Mouse (Mus musculus): Measurements from ENCODE around the gene Pde6h. TPM values are rescaled to one million over a fixed set of nuclear protein-coding genes. Genes with fewer than 3 reads are reported as not detected.

Pde6h gene
- polyA plus RNA-seq, 1 experiment = 0.12 TPM

- Histone ChIP-seq H3ac (ENCODE audit: control insufficient read depth, insufficient read length) (no peak overlapping the region), H3K4me3 (no peak overlapping the region), H3K4me2 (ENCODE audit: low read depth) (no peak overlapping the region), H3K27me3 (ENCODE audit: control insufficient read depth, insufficient read depth, insufficient read length) (no peaks in the 10 kb centered on the region), H3K79me2 (ENCODE audit: control insufficient read depth, insufficient read depth) (no peaks in the 10 kb centered on the region), H3K36me3 (ENCODE audit: control insufficient read depth, insufficient read depth) (no peaks in the 10 kb centered on the region)
- no peak for TF ChIP-seq MYOD1 (IDR thresholded peaks at IDR 0.05; ENCODE audit: control insufficient read depth in 1 of 3, insufficient read length in 2 of 3, low read depth in 2 of 3)
- TF ChIP-seq E2F4 (IDR thresholded peaks at IDR 0.05; ENCODE audit: insufficient read depth) = no peak
- TF ChIP-seq POLR2A (IDR thresholded peaks at IDR 0.05; ENCODE audit: insufficient read length, low read depth) = no peak
Observed at GRCm38 (mm10) chr6:136913384-136914126, 10.1 kb upstream of the Pde6h start.

- Histone ChIP-seq H3K4me2 (ENCODE audit: low read depth) (no peak overlapping the region), H3K27me3 (ENCODE audit: control insufficient read depth, insufficient read depth, insufficient read length) (no peaks in the 10 kb centered on the region), H3K4me3 (no peak overlapping the region), H3ac (ENCODE audit: control insufficient read depth, insufficient read length) (no peak overlapping the region), H3K36me3 (ENCODE audit: control insufficient read depth, insufficient read depth) (no peaks in the 10 kb centered on the region), H3K79me2 (ENCODE audit: control insufficient read depth, insufficient read depth) (no peaks in the 10 kb centered on the region)
- TF ChIP-seq USF1 (IDR thresholded peaks at IDR 0.05; ENCODE audit: low read depth) (no peak), CEBPB (IDR thresholded peaks at IDR 0.05; ENCODE audit: insufficient read depth, poor library complexity, severe bottlenecking) (no peak), TCF3 (IDR thresholded peaks at IDR 0.05; ENCODE audit: insufficient read length, low read depth) (no peak), MYOD1 (IDR thresholded peaks at IDR 0.05; ENCODE audit: control insufficient read depth in 1 of 3, insufficient read length in 2 of 3, low read depth in 2 of 3) (no peak), MAX (IDR thresholded peaks at IDR 0.05; ENCODE audit: low read depth) (no peak), E2F4 (IDR thresholded peaks at IDR 0.05; ENCODE audit: insufficient read depth) (no peak), MYOG (IDR thresholded peaks at IDR 0.05; ENCODE audit: control insufficient read depth in 1 of 3, insufficient read depth in 1 of 3, insufficient read length in 2 of 3, low read depth in 2 of 3) (no peak), TCF12 (IDR thresholded peaks at IDR 0.05; ENCODE audit: insufficient read depth, poor library complexity, severe bottlenecking) (no peak), POLR2A (IDR thresholded peaks at IDR 0.05; ENCODE audit: insufficient read length, low read depth) (no peak), SRF (IDR thresholded peaks at IDR 0.05; ENCODE audit: control insufficient read depth, insufficient read length, low read depth) (no peak), POLR2AphosphoS2 (IDR thresholded peaks at IDR 0.05; ENCODE audit: insufficient read length, low read depth) (no peak), REST (IDR thresholded peaks at IDR 0.05; ENCODE audit: insufficient read depth, insufficient read length) (no peak)
Observed at GRCm38 (mm10) chr6:136914234-136914633, 9.4 kb upstream of the Pde6h start.

- TF ChIP-seq USF1 (IDR thresholded peaks at IDR 0.05; ENCODE audit: low read depth) = no peak
- no peak for TF ChIP-seq SRF (IDR thresholded peaks at IDR 0.05; ENCODE audit: control insufficient read depth, insufficient read length, low read depth)
- no peak for TF ChIP-seq MYOD1 (IDR thresholded peaks at IDR 0.05; ENCODE audit: control insufficient read depth in 1 of 3, insufficient read length in 2 of 3, low read depth in 2 of 3)
- TF ChIP-seq MYOG (IDR thresholded peaks at IDR 0.05; ENCODE audit: control insufficient read depth in 1 of 3, insufficient read depth in 1 of 3, insufficient read length in 2 of 3, low read depth in 2 of 3) = no peak
- no peak for TF ChIP-seq CEBPB (IDR thresholded peaks at IDR 0.05; ENCODE audit: insufficient read depth, poor library complexity, severe bottlenecking)
- TF ChIP-seq POLR2A (IDR thresholded peaks at IDR 0.05; ENCODE audit: insufficient read length, low read depth) = no peak
- TF ChIP-seq TCF3 (IDR thresholded peaks at IDR 0.05; ENCODE audit: insufficient read length, low read depth) = no peak
- no peak for TF ChIP-seq TCF12 (IDR thresholded peaks at IDR 0.05; ENCODE audit: insufficient read depth, poor library complexity, severe bottlenecking)
- TF ChIP-seq REST (IDR thresholded peaks at IDR 0.05; ENCODE audit: insufficient read depth, insufficient read length) = no peak
- no peak for TF ChIP-seq MAX (IDR thresholded peaks at IDR 0.05; ENCODE audit: low read depth)
- no peak for TF ChIP-seq E2F4 (IDR thresholded peaks at IDR 0.05; ENCODE audit: insufficient read depth)
- no peak for TF ChIP-seq POLR2AphosphoS2 (IDR thresholded peaks at IDR 0.05; ENCODE audit: insufficient read length, low read depth)
- H3K4me2 ChIP-seq (ENCODE audit: low read depth) = no peak overlapping the region
- H3K4me3 ChIP-seq = no peak overlapping the region
- H3ac ChIP-seq (ENCODE audit: control insufficient read depth, insufficient read length) = no peak overlapping the region
- H3K36me3 ChIP-seq (ENCODE audit: control insufficient read depth, insufficient read depth) = no peaks in the 10 kb centered on the region
- no peaks in the 10 kb centered on the region for H3K27me3 ChIP-seq (ENCODE audit: control insufficient read depth, insufficient read depth, insufficient read length)
- no peaks in the 10 kb centered on the region for H3K79me2 ChIP-seq (ENCODE audit: control insufficient read depth, insufficient read depth)
Observed at GRCm38 (mm10) chr6:136915721-136916395, 7.8 kb upstream of the Pde6h start.

- no peaks in the 10 kb centered on the region for H3K79me2 ChIP-seq (ENCODE audit: control insufficient read depth, insufficient read depth)
- no peak overlapping the region for H3ac ChIP-seq (ENCODE audit: control insufficient read depth, insufficient read length)
- H3K4me3 ChIP-seq = no peak overlapping the region
- no peaks in the 10 kb centered on the region for H3K27me3 ChIP-seq (ENCODE audit: control insufficient read depth, insufficient read depth, insufficient read length)
- TF ChIP-seq E2F4 (IDR thresholded peaks at IDR 0.05; ENCODE audit: insufficient read depth) = no peak
- no peak for TF ChIP-seq TCF3 (IDR thresholded peaks at IDR 0.05; ENCODE audit: insufficient read length, low read depth)
- no peak for TF ChIP-seq POLR2AphosphoS2 (IDR thresholded peaks at IDR 0.05; ENCODE audit: insufficient read length, low read depth)
- TF ChIP-seq POLR2A (IDR thresholded peaks at IDR 0.05; ENCODE audit: insufficient read length, low read depth) = no peak
- no peak for TF ChIP-seq MYOD1 (IDR thresholded peaks at IDR 0.05; ENCODE audit: control insufficient read depth in 1 of 3, insufficient read length in 2 of 3, low read depth in 2 of 3)
- TF ChIP-seq REST (IDR thresholded peaks at IDR 0.05; ENCODE audit: insufficient read depth, insufficient read length) = no peak
- TF ChIP-seq MYOG (IDR thresholded peaks at IDR 0.05; ENCODE audit: control insufficient read depth in 1 of 3, insufficient read depth in 1 of 3, insufficient read length in 2 of 3, low read depth in 2 of 3) = no peak
- TF ChIP-seq CEBPB (IDR thresholded peaks at IDR 0.05; ENCODE audit: insufficient read depth, poor library complexity, severe bottlenecking) = no peak
- no peak for TF ChIP-seq USF1 (IDR thresholded peaks at IDR 0.05; ENCODE audit: low read depth)
- TF ChIP-seq MAX (IDR thresholded peaks at IDR 0.05; ENCODE audit: low read depth) = no peak
- TF ChIP-seq TCF12 (IDR thresholded peaks at IDR 0.05; ENCODE audit: insufficient read depth, poor library complexity, severe bottlenecking) = no peak
- TF ChIP-seq SRF (IDR thresholded peaks at IDR 0.05; ENCODE audit: control insufficient read depth, insufficient read length, low read depth) = no peak
- H3K4me2 ChIP-seq (ENCODE audit: low read depth) = no peak overlapping the region
- no peaks in the 10 kb centered on the region for H3K36me3 ChIP-seq (ENCODE audit: control insufficient read depth, insufficient read depth)
Observed at GRCm38 (mm10) chr6:136917885-136918284, 5.7 kb upstream of the Pde6h start.
